Mouse (Mus musculus): ENCODE data around the gene Arfgef3. TPM values are rescaled to one million over a fixed set of nuclear protein-coding genes. Genes with fewer than 3 reads are reported as not detected.

The Arfgef3 gene
- polyA plus RNA-seq (2015; fragmentation: Nextera tagmentation; extraction: Ambion mirVana), result 3.1 and 3.2 TPM in 2 replicates

GRCm38 (mm10) chr10:18743286-18744142 lies at the start of gene Arfgef3:
Gene Arfgef3 (minus strand): TSS chr10:18743949.
- 2% methylated on average over 50 of the region's 50 CpGs for WGBS
- Histone ChIP-seq H3K4me3 (replicated peaks; ENCODE audit: low read length) (peak within 1 kb of the TSS; percentile 60), H3K9me3 (replicated peaks; ENCODE audit: control insufficient read depth, low read length) (no peaks in the 10 kb centered on the region), H3K9ac (ENCODE audit: low read length) (peak within 1 kb of the TSS; percentile 72), H3K27ac (ENCODE audit: low read length) (no peak within 1 kb of the TSS; the same call in 1 of the 2 replicates), H3K27me3 (ENCODE audit: control insufficient read depth, insufficient read depth, low read length) (peaks cover 4% of the 10 kb centered on the region), H3K4me1 (ENCODE audit: control insufficient read depth, insufficient read depth, low read length) (no peaks in the 10 kb centered on the region), H3K36me3 (ENCODE audit: control insufficient read depth, insufficient read depth, low read length) (no peaks in the 10 kb centered on the region), H3K4me2 (ENCODE audit: low read depth, low read length) (peak within 1 kb of the TSS; percentile 89)
- peak; percentile 91; the same call in 1 of the 2 replicates for ATAC-seq (ENCODE audit: insufficient read depth, low FRiP score)

- WGBS, result 91% methylated on average over 4 of the region's 4 CpGs
- no peak overlapping the region for H3K4me2 ChIP-seq (ENCODE audit: low read depth, low read length)
Measured at GRCm38 (mm10) chr10:18790063-18790462, 46.3 kb upstream of the Arfgef3 start.

GRCm38 (mm10) chr10:18788601-18789000 lies 44.9 kb upstream of the Arfgef3 start:
- Histone ChIP-seq H3K4me1 (ENCODE audit: control insufficient read depth, insufficient read depth, low read length) (no peaks in the 10 kb centered on the region), H3K4me3 (replicated peaks; ENCODE audit: low read length) (no peak overlapping the region), H3K27me3 (ENCODE audit: control insufficient read depth, insufficient read depth, low read length) (no peaks in the 10 kb centered on the region), H3K36me3 (ENCODE audit: control insufficient read depth, insufficient read depth, low read length) (no peaks in the 10 kb centered on the region), H3K9ac (ENCODE audit: low read length) (no peak overlapping the region), H3K9me3 (replicated peaks; ENCODE audit: control insufficient read depth, low read length) (no peaks in the 10 kb centered on the region), H3K27ac (ENCODE audit: low read length) (no peak overlapping the region), H3K4me2 (ENCODE audit: low read depth, low read length) (no peak overlapping the region)
- WGBS, result 46% methylated on average over 1 of the region's 1 CpGs
- ATAC-seq (ENCODE audit: insufficient read depth, low FRiP score), result no peak

More at GRCm38 (mm10) chr10:18790063-18790462, 46.3 kb upstream of the Arfgef3 start:
- Histone ChIP-seq H3K4me1 (ENCODE audit: control insufficient read depth, insufficient read depth, low read length) (no peaks in the 10 kb centered on the region), H3K36me3 (ENCODE audit: control insufficient read depth, insufficient read depth, low read length) (no peaks in the 10 kb centered on the region), H3K27ac (ENCODE audit: low read length) (no peak overlapping the region), H3K27me3 (ENCODE audit: control insufficient read depth, insufficient read depth, low read length) (no peaks in the 10 kb centered on the region), H3K9me3 (replicated peaks; ENCODE audit: control insufficient read depth, low read length) (no peaks in the 10 kb centered on the region), H3K9ac (ENCODE audit: low read length) (no peak overlapping the region), H3K4me3 (replicated peaks; ENCODE audit: low read length) (no peak overlapping the region)
- ATAC-seq (ENCODE audit: insufficient read depth, low FRiP score), result no peak

GRCm38 (mm10) chr10:18786693-18787092 lies 42.9 kb upstream of the Arfgef3 start, which contains the start of gene Gm4922:
Gene Gm4922 (minus strand): TSS chr10:18786793.
- 78% methylated on average over 1 of the region's 1 CpGs for WGBS
- Histone ChIP-seq H3K9me3 (replicated peaks; ENCODE audit: control insufficient read depth, low read length) (no peaks in the 10 kb centered on the region), H3K27ac (ENCODE audit: low read length) (no peak within 1 kb of the TSS), H3K4me3 (replicated peaks; ENCODE audit: low read length) (no peak within 1 kb of the TSS), H3K4me2 (ENCODE audit: low read depth, low read length) (no peak within 1 kb of the TSS), H3K9ac (ENCODE audit: low read length) (no peak within 1 kb of the TSS), H3K27me3 (ENCODE audit: control insufficient read depth, insufficient read depth, low read length) (no peaks in the 10 kb centered on the region), H3K36me3 (ENCODE audit: control insufficient read depth, insufficient read depth, low read length) (no peaks in the 10 kb centered on the region), H3K4me1 (ENCODE audit: control insufficient read depth, insufficient read depth, low read length) (no peaks in the 10 kb centered on the region)
- ATAC-seq (ENCODE audit: insufficient read depth, low FRiP score), result no peak

GRCm38 (mm10) chr10:18777546-18777945 lies 33.8 kb upstream of the Arfgef3 start:
- Histone ChIP-seq H3K4me2 (ENCODE audit: low read depth, low read length) (no peak overlapping the region), H3K4me1 (ENCODE audit: control insufficient read depth, insufficient read depth, low read length) (no peaks in the 10 kb centered on the region), H3K9me3 (replicated peaks; ENCODE audit: control insufficient read depth, low read length) (no peaks in the 10 kb centered on the region), H3K9ac (ENCODE audit: low read length) (no peak overlapping the region), H3K36me3 (ENCODE audit: control insufficient read depth, insufficient read depth, low read length) (no peaks in the 10 kb centered on the region), H3K27ac (ENCODE audit: low read length) (no peak overlapping the region), H3K27me3 (ENCODE audit: control insufficient read depth, insufficient read depth, low read length) (no peaks in the 10 kb centered on the region), H3K4me3 (replicated peaks; ENCODE audit: low read length) (no peak overlapping the region)
- no peak for ATAC-seq (ENCODE audit: insufficient read depth, low FRiP score)
- 78% methylated on average over 3 of the region's 3 CpGs for WGBS

- Histone ChIP-seq H3K27me3 (ENCODE audit: control insufficient read depth, insufficient read depth, low read length) (no peaks in the 10 kb centered on the region), H3K36me3 (ENCODE audit: control insufficient read depth, insufficient read depth, low read length) (no peaks in the 10 kb centered on the region), H3K27ac (ENCODE audit: low read length) (no peak overlapping the region), H3K9me3 (replicated peaks; ENCODE audit: control insufficient read depth, low read length) (no peaks in the 10 kb centered on the region), H3K9ac (ENCODE audit: low read length) (no peak overlapping the region), H3K4me2 (ENCODE audit: low read depth, low read length) (no peak overlapping the region), H3K4me3 (replicated peaks; ENCODE audit: low read length) (no peak overlapping the region), H3K4me1 (ENCODE audit: control insufficient read depth, insufficient read depth, low read length) (no peaks in the 10 kb centered on the region)
- no peak for ATAC-seq (ENCODE audit: insufficient read depth, low FRiP score)
- WGBS, result 63% methylated on average over 4 of the region's 4 CpGs
Measured at GRCm38 (mm10) chr10:18772537-18773179, 28.9 kb upstream of the Arfgef3 start.

GRCm38 (mm10) chr10:18769909-18770308 lies 26.2 kb upstream of the Arfgef3 start:
- no peak overlapping the region for H3K4me2 ChIP-seq (ENCODE audit: low read depth, low read length)
- no peaks in the 10 kb centered on the region for H3K27me3 ChIP-seq (ENCODE audit: control insufficient read depth, insufficient read depth, low read length)
- no peak for ATAC-seq (ENCODE audit: insufficient read depth, low FRiP score)
- H3K9ac ChIP-seq (ENCODE audit: low read length), result no peak overlapping the region
- H3K4me3 ChIP-seq (replicated peaks; ENCODE audit: low read length), result no peak overlapping the region
- no peaks in the 10 kb centered on the region for H3K36me3 ChIP-seq (ENCODE audit: control insufficient read depth, insufficient read depth, low read length)
- H3K9me3 ChIP-seq (replicated peaks; ENCODE audit: control insufficient read depth, low read length), result no peaks in the 10 kb centered on the region
- whole genome bisulfite sequencing, result 56% methylated on average over 5 of the region's 5 CpGs
- no peak overlapping the region for H3K27ac ChIP-seq (ENCODE audit: low read length)
- H3K4me1 ChIP-seq (ENCODE audit: control insufficient read depth, insufficient read depth, low read length), result no peaks in the 10 kb centered on the region

- Histone ChIP-seq H3K4me3 (replicated peaks; ENCODE audit: low read length) (no peak overlapping the region), H3K4me1 (ENCODE audit: control insufficient read depth, insufficient read depth, low read length) (no peaks in the 10 kb centered on the region), H3K9me3 (replicated peaks; ENCODE audit: control insufficient read depth, low read length) (0 out of 2 replicates have a peak, but pooled peaks cover 3% of the 10 kb centered on the region), H3K27ac (ENCODE audit: low read length) (no peak overlapping the region), H3K27me3 (ENCODE audit: control insufficient read depth, insufficient read depth, low read length) (no peaks in the 10 kb centered on the region), H3K36me3 (ENCODE audit: control insufficient read depth, insufficient read depth, low read length) (no peaks in the 10 kb centered on the region), H3K9ac (ENCODE audit: low read length) (no peak overlapping the region), H3K4me2 (ENCODE audit: low read depth, low read length) (no peak overlapping the region)
- 36% methylated on average over 2 of the region's 2 CpGs for WGBS
- ATAC-seq (ENCODE audit: insufficient read depth, low FRiP score), result no peak
Measured at GRCm38 (mm10) chr10:18760241-18760640, 16.5 kb upstream of the Arfgef3 start.

- Histone ChIP-seq H3K9ac (ENCODE audit: low read length) (no peak overlapping the region), H3K4me2 (ENCODE audit: low read depth, low read length) (no peak overlapping the region), H3K27me3 (ENCODE audit: control insufficient read depth, insufficient read depth, low read length) (no peaks in the 10 kb centered on the region), H3K4me3 (replicated peaks; ENCODE audit: low read length) (no peak overlapping the region), H3K27ac (ENCODE audit: low read length) (no peak overlapping the region), H3K9me3 (replicated peaks; ENCODE audit: control insufficient read depth, low read length) (no peaks in the 10 kb centered on the region), H3K36me3 (ENCODE audit: control insufficient read depth, insufficient read depth, low read length) (no peaks in the 10 kb centered on the region), H3K4me1 (ENCODE audit: control insufficient read depth, insufficient read depth, low read length) (no peaks in the 10 kb centered on the region)
- 80% methylated on average over 4 of the region's 4 CpGs for WGBS
- no peak for ATAC-seq (ENCODE audit: insufficient read depth, low FRiP score)
Measured at GRCm38 (mm10) chr10:18750057-18750456, 6.3 kb upstream of the Arfgef3 start.
